Mouse (Mus musculus) CH12.LX (cell line): ENCODE measurements around the gene Dgkq. TPM values are rescaled to one million over a fixed set of nuclear protein-coding genes. Genes with fewer than 3 reads are reported as not detected.

Experiments used
- DNase-seq: peaks from one replicate; pipeline ENCODE4 v3.0.0-alpha.2; 2013; ENCODE audit errors: extremely low read depth
- H3K27ac ChIP-seq: 2 replicates; pipeline ENCODE4 v1.5.1; 2012; ENCODE audit warnings: low read depth, mild to moderate bottlenecking, control low read depth, moderate library complexity; ENCODE audit not compliant: insufficient read depth
- H3K27me3 ChIP-seq: replicated peaks from 2 replicates; pipeline ENCODE3; 2012; ENCODE audit warnings: inconsistent platforms
- H3K36me3 ChIP-seq, 2 experiments: replicated peaks in 1 of 2; 2 replicates each; pipeline versions ENCODE3 to v1.6.1; 2012; ENCODE audit warnings: inconsistent platforms in 1 of 2, low read length in 1 of 2, mild to moderate bottlenecking in 1 of 2, mixed read lengths in 1 of 2, moderate library complexity in 1 of 2; ENCODE audit not compliant: control insufficient read depth in 1 of 2, insufficient read depth in 1 of 2
- H3K4me1 ChIP-seq, 2 experiments: 2 replicates each; pipeline ENCODE4 v1.6.1; 2012; ENCODE audit warnings: inconsistent platforms in 1 of 2, moderate library complexity in 1 of 2; ENCODE audit not compliant: insufficient read depth in 2 of 2, control insufficient read depth in 1 of 2
- H3K4me2 ChIP-seq: 2 replicates; pipeline ENCODE4 v1.6.1; 2012; ENCODE audit warnings: low read depth, mild to moderate bottlenecking, control low read depth; ENCODE audit not compliant: poor library complexity, insufficient read depth, severe bottlenecking
- H3K4me3 ChIP-seq, 3 experiments: fragments of 150-350 bp in 1 of 3; sonication (generic) in 1 of 3; replicated peaks in 1 of 3; 2 replicates each; pipeline versions ENCODE3 to v1.5.1; 2011 to 2012; ENCODE audit warnings: low read depth in 2 of 3, low read length in 2 of 3, mild to moderate bottlenecking in 2 of 3, moderate library complexity in 2 of 3, control low read depth in 1 of 3, improper control_type of control experiment in 1 of 3, inconsistent platforms in 1 of 3, mixed read lengths in 1 of 3; ENCODE audit not compliant: poor library complexity in 1 of 3
- H3K79me2 ChIP-seq: replicated peaks from 2 replicates; pipeline ENCODE4 v1.6.1; 2012; ENCODE audit warnings: mild to moderate bottlenecking, moderate library complexity; ENCODE audit not compliant: control insufficient read depth, poor library complexity, insufficient read depth, severe bottlenecking; ENCODE audit errors: extremely low read depth
- H3K9ac ChIP-seq: 2 replicates; pipeline ENCODE4 v1.6.1; 2012; ENCODE audit warnings: low read depth, mild to moderate bottlenecking, control low read depth, moderate library complexity; ENCODE audit not compliant: insufficient read depth
- H3K9me3 ChIP-seq: replicated peaks from 2 replicates; pipeline ENCODE3; 2012; ENCODE audit warnings: low read length, inconsistent platforms, mixed read lengths
- BHLHE40 ChIP-seq: IDR thresholded peaks from 2 replicates; pipeline ENCODE4 v1.6.1; 2011; ENCODE audit warnings: mild to moderate bottlenecking, low read depth, low read length, improper control_type of control experiment
- CHD2 ChIP-seq: IDR thresholded peaks from 2 replicates; pipeline ENCODE4 v1.6.1; 2011; ENCODE audit warnings: low read length, improper control_type of control experiment
- ELF1 ChIP-seq: IDR thresholded peaks from 2 replicates; pipeline ENCODE4 v1.6.1; 2014; ENCODE audit warnings: low read depth, mild to moderate bottlenecking, inconsistent platforms, low read length, improper control_type of control experiment
- EP300 ChIP-seq: IDR thresholded peaks from 2 replicates; pipeline ENCODE4 v1.6.1; 2011; ENCODE audit warnings: low read length, improper control_type of control experiment
- GABPA ChIP-seq: IDR thresholded peaks from 2 replicates; pipeline ENCODE4 v1.6.1; 2012; ENCODE audit warnings: low read depth, low read length, improper control_type of control experiment, inconsistent platforms; ENCODE audit not compliant: insufficient replicate concordance
- IRF4 ChIP-seq: IDR thresholded peaks from 2 replicates; pipeline ENCODE4 v1.6.1; 2014; ENCODE audit warnings: low read depth, mild to moderate bottlenecking, inconsistent platforms, low read length, improper control_type of control experiment
- JUN ChIP-seq: IDR thresholded peaks from 2 replicates; pipeline ENCODE4 v1.6.1; 2011; ENCODE audit warnings: low read depth, mild to moderate bottlenecking, low read length, improper control_type of control experiment, moderate library complexity; ENCODE audit not compliant: insufficient read depth
- JUND ChIP-seq: conservative IDR thresholded peaks from 2 replicates; pipeline ENCODE4 v1.6.1; 2011; ENCODE audit warnings: low read depth, low read length, improper control_type of control experiment
- KAT2A ChIP-seq: IDR thresholded peaks from 2 replicates; pipeline ENCODE4 v1.6.1; 2012; ENCODE audit warnings: low read length, improper control_type of control experiment, inconsistent platforms; ENCODE audit not compliant: insufficient replicate concordance
- MEF2A ChIP-seq: IDR thresholded peaks from 2 replicates; pipeline ENCODE4 v1.6.1; 2014; ENCODE audit warnings: low read depth, mild to moderate bottlenecking, inconsistent platforms, low read length, improper control_type of control experiment, borderline replicate concordance
- MXI1 ChIP-seq: IDR thresholded peaks from 2 replicates; pipeline ENCODE4 v1.6.1; 2011; ENCODE audit warnings: mild to moderate bottlenecking, low read depth, low read length, improper control_type of control experiment
- MYC ChIP-seq: IDR thresholded peaks from 2 replicates; pipeline ENCODE4 v1.6.1; 2011; ENCODE audit warnings: low read depth, mild to moderate bottlenecking, improper control_type of control experiment, low read length
- NRF1 ChIP-seq: IDR thresholded peaks from 2 replicates; pipeline ENCODE4 v1.6.1; 2014; ENCODE audit warnings: low read depth, mild to moderate bottlenecking, inconsistent platforms, low read length, improper control_type of control experiment, moderate library complexity
- POLR2A ChIP-seq: IDR thresholded peaks from 2 replicates; pipeline ENCODE4 v1.6.1; 2011; ENCODE audit warnings: low read depth, mild to moderate bottlenecking, improper control_type of control experiment, low read length
- RAD21 ChIP-seq: IDR thresholded peaks from 2 replicates; pipeline ENCODE4 v1.6.1; 2011; ENCODE audit warnings: low read depth, mild to moderate bottlenecking, low read length, improper control_type of control experiment, moderate library complexity
- RCOR1 ChIP-seq: conservative IDR thresholded peaks from 2 replicates; pipeline ENCODE4 v1.6.1; 2012; ENCODE audit warnings: low read depth, mild to moderate bottlenecking, inconsistent platforms, low read length, improper control_type of control experiment
- SMC3 ChIP-seq: IDR thresholded peaks from 2 replicates; pipeline ENCODE4 v1.6.1; 2011; ENCODE audit warnings: low read depth, low read length, improper control_type of control experiment
- TBP ChIP-seq: conservative IDR thresholded peaks from 2 replicates; pipeline ENCODE4 v1.6.1; 2011; ENCODE audit warnings: low read depth, low read length, improper control_type of control experiment
- TCF12 ChIP-seq: IDR thresholded peaks from 2 replicates; pipeline ENCODE4 v1.6.1; 2014; ENCODE audit warnings: low read depth, mild to moderate bottlenecking, inconsistent platforms, low read length, improper control_type of control experiment
- UBTF ChIP-seq: IDR thresholded peaks from 2 replicates; pipeline ENCODE4 v1.6.1; 2012; ENCODE audit warnings: low read depth, mild to moderate bottlenecking, inconsistent platforms, low read length, improper control_type of control experiment, moderate library complexity
- USF2 ChIP-seq: conservative IDR thresholded peaks from 2 replicates; pipeline ENCODE4 v1.6.1; 2011; ENCODE audit warnings: low read depth, low read length, improper control_type of control experiment
- ZKSCAN1 ChIP-seq: IDR thresholded peaks from 2 replicates; pipeline ENCODE4 v1.6.1; 2012; ENCODE audit warnings: low read depth, inconsistent platforms, low read length, improper control_type of control experiment, borderline replicate concordance
- dilution Hi-C: fragments of 300-500 bp; cut with MboI; formaldehyde crosslinking; loops from 2 replicates; pipeline ENCODE4 v1.14.3; 2020; ENCODE audit warnings: low sequenced_read_pairs; ENCODE audit not compliant: extremely low pct_unique_long_range_greater_than_20kb, extremely low pct_ligation_motif_present
- in situ Hi-C: fragments of 300-500 bp; cut with MboI; formaldehyde crosslinking; loops from 3 replicates; pipeline ENCODE4 v1.14.3; 2019; ENCODE audit warnings: low sequenced_read_pairs, low pct_ligation_motif_present, low pct_unique_long_range_greater_than_20kb, mixed read lengths
- polyA plus RNA-seq: library from polyadenylated mRNA; unstranded; fragments of >175 nt; gene quantifications from 2 replicates; pipeline ENCODE4 v1.2.1, GENCODE M21; 2012; ENCODE audit warnings: low read depth; ENCODE audit not compliant: insufficient read length
- total RNA-seq, 2 experiments: library from RNA; depleted of rRNA; stranded (reverse); fragments of 300-350 nt in 1 of 2; fragments of >200 nt in 1 of 2; gene quantifications; 2 replicates each; pipeline ENCODE4 v1.2.3; 2012 to 2014

The Dgkq gene
- total and polyA plus RNA-seq, 3 experiments: 3.7 to 8.5 (median 4.4) TPM

DNA sequence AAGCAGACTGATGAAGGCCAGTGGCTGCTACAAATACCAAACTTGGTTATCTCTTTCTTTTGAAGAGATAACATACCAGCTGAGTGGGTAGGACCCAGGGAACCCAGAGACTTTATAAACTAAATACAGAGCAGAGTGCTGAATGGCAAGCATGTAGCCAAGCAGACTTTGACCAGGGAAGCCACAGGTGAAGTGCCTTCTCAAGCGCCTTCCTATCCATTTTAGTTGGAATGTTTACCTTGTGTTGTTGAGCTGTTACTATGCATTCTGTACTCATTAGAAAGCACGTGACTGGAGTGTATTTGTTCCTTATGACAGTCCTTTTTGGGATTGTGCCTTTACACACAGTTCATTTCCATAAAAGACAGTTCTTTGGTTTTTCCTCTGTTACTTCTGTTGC, 25.8 kb downstream of the Dgkq start:
- Histone ChIP-seq H3K4me2 (no peak overlapping the region), H3K9me3 (no peaks in the 10 kb centered on the region), H3K36me3 (peaks cover 44 to 90% of the 10 kb centered on the region in 2 experiments), H3K27me3 (no peaks in the 10 kb centered on the region), H3K79me2 (no peaks in the 10 kb centered on the region), H3K27ac (no peak overlapping the region), H3K4me3 (no peak overlapping the region), H3K4me1 (peaks cover 3 to 8% of the 10 kb centered on the region in 2 experiments; a peak in 3 of 4 replicates), H3K9ac (no peak overlapping the region)
- no peak for DNase-seq
- in situ Hi-C loops: no loop called here
- no peak for TF ChIP-seq IRF4
- no peak for TF ChIP-seq EP300
- no peak for TF ChIP-seq SMC3
- TF ChIP-seq RCOR1: no peak
- no peak for TF ChIP-seq USF2
- no peak for TF ChIP-seq GABPA
- TF ChIP-seq ELF1: no peak
- TF ChIP-seq TBP: no peak
- TF ChIP-seq UBTF: no peak
- no peak for TF ChIP-seq KAT2A
- TF ChIP-seq NRF1: no peak
- no peak for TF ChIP-seq POLR2A
- TF ChIP-seq MEF2A: no peak
- no peak for TF ChIP-seq TCF12
- no peak for TF ChIP-seq JUND
- no peak for TF ChIP-seq RAD21
- dilution Hi-C loops: no loop called here

DNA sequence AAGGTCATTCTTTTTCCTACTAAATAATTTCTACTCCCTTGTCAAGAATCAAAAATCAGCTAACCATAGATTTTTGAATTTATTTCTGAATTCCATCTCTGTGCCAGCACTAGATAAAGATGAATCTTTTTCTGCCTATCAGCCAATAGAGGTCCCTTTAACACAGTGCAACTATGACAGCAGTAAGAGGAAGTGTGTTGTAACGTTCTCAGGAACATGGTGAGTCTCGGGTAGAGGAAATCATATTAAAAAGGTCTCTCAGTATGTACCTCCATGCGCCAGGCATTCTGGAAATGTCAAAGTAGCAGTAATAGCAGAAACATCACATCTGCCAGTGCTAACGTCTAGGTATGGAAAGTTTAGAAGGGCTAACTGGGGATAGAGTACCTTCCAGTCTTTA, 33.3 kb downstream of the Dgkq start:
- Histone ChIP-seq H3K4me2 (no peak overlapping the region), H3K4me3 (no peak overlapping the region), H3K9me3 (no peaks in the 10 kb centered on the region), H3K4me1 (peaks cover 3 to 10% of the 10 kb centered on the region in 2 experiments; a peak in 3 of 4 replicates), H3K27me3 (no peaks in the 10 kb centered on the region), H3K79me2 (0 out of 2 replicates have a peak, but pooled peaks cover 2% of the 10 kb centered on the region), H3K9ac (no peak overlapping the region), H3K27ac (no peak overlapping the region), H3K36me3 (peaks cover 10 to 34% of the 10 kb centered on the region in 2 experiments)
- TF ChIP-seq JUN (no peak), BHLHE40 (no peak), MXI1 (no peak), ZKSCAN1 (no peak), RAD21 (no peak), GABPA (no peak), CHD2 (no peak), MYC (no peak)
- dilution Hi-C loops: no loop called here
- no peak for DNase-seq
- in situ Hi-C loops: no loop called here
